Mouse (Mus musculus): Measurements from ENCODE around the gene Papolg.

GRCm38 (mm10) chr11:23823244-23823643 is 71.8 kb downstream of the Papolg start:
- TF ChIP-seq CTCF (IDR thresholded peaks at IDR 0.05) (no peak), EP300 (IDR thresholded peaks at IDR 0.05) (no peak)
